Mouse (Mus musculus): ENCODE results near the gene Tmem175.
"Not testable (repeated sequence)": the region's sequence is repeated elsewhere in the genome, so short reads cannot be mapped to it uniquely, and the experiment has no call there.

Gene Tmem175

DNA sequence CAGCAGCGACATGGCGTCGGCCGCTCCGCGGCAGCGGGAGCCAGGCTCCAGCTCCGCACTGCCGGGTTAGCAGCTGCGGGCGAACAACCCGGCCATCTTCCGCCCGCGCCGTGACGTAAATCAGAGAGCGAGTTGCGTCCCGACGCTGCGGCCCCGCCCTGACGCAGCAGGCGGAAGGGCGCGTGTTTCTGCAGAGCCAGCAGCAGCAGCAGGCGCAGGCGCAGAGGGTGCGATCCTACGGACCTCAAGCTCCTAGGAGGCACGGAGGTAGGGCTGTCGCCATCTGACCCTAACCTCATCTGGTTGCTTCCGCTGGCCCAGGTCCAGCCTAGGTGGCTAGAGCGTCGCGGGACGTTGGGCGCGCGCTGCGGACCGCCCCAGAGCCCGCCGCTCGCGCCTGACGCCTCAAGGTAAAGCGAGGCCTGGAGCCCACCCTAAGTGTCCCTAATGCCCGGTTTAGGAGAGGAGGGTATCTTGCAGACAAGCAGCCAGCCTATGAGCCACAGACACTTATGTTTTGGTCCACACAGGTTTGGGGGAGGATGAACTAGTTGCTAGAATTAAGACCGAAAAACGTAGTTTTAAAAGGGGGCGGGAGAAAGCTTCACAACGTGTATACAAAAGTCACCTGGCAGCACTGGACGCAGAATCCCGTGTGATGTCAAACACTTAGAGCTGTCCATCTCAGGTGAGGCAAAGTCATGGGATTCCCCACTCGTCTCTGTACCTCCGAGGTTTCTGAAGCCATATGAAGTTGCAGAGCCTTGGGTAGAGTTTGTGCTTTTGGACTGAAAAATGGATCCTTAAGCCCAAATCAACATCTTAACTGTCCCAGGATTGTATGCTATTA is at the start of gene Tmem175, which contains the start of gene Gak:
Gene Tmem175, plus strand, starts transcription at position 137 of the 850 bp plus-strand sequence.
Gene Gak, minus strand, starts transcription at position 122 of the 850 bp plus-strand sequence.
- peak; percentile 95 for DNase-seq (ENCODE audit: low read depth, low spot score)

DNA sequence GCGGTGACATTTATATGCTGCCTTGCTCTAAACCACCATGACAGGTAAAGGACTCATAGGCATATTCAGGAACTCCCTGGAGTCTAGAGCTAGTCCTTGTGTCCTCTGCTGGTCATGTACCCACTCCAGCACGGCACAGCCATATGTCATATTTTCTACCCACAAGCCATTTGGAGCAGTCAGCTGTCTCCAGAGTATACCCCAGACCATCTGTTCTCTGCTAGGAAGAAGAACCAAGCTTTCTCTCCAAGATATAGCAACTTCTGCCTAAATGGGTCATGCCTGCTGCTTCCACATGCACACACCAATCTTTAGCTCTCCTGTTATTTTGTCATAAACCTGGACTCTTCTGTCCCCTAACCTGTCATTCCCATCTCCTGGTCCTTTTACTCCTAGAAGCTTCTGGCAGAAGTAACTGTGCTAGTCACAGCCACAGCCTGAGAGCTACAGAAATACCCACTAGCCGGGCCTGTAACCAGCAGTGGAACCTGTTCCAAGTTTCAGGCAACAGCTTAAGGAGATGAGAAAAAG is 48.1 kb upstream of the Tmem175 start:
- no peak for DNase-seq (ENCODE audit: low read depth, low spot score)

DNA sequence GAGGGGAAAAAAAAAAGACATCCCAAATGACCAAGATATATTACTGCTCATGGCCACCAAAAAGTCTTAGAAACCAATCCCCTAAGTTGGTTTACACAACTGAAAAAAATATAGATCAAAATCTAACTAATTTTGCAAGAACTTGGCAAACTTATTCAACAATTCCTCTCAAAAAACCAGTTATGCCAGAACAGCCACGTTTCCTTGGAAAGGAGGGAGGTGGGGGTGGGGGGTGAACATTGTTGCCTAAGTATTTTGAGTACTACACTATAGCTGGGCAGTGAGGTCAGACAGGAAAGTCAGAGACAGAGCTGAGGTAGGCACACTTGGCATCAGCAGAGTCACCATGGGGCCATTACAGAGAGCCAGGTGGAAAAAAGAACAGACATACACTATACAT is 29.6 kb upstream of the Tmem175 start:
- DNase-seq (ENCODE audit: low read depth, low spot score) = no peak

DNA sequence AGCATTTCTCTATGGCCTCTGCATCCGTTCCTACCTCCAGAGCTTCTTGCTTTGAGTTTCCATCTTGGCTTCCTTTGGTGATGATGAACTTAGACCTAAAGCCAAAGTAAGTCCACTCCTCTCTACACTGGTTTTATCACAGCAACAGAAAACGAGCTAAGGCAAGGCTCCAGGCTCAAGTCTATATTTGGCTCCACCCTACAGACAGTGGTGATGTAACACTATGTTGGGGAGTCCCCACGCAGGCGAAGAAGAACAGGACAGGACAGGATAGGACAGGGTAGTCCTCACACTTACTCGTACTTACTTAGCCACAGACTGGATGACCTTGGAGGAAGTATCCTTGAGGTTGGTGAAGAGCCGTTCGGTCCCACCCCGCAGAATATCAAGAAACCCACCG is 27.0 kb upstream of the Tmem175 start:
- DNase-seq (ENCODE audit: low read depth, low spot score) = no peak

DNA sequence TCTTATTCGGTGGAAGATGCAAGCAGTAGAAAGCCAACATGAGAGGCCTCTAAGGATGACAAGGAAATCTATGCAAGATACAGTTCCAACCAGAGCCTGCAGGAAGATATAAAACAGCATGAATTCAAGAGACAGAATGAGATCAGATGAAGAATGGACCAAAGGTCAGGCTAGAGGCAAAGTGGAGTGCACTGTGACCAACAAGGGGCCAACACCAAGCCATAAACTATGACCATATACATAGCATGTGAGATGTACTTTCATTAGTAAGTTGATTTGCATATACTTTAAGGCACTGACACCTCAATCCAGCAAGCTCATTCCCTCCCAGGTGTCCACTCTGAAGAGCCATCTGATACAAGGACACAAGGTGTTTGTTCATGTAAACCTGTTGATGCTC is 19.1 kb upstream of the Tmem175 start:
- DNase-seq (ENCODE audit: low read depth, low spot score) = no peak

DNA sequence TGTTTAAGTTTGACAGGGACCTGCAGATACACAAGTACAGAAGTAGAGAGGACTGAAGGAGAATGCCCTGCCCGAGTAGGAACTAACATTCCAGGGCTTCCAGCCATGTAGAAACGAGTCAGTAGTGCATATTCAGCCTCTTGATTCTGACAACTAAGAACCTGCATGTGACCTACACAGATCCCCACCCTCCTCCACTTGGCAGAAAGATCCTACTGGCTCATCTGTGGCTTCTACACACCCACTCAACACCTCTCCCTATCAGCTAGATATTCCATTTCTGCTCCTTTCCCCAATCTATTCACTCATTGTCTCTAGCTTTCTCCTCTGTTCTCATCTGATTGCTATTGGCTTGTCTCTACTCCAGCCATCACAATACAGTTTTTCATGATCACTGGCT is 7.7 kb upstream of the Tmem175 start:
- DNase-seq (ENCODE audit: low read depth, low spot score) = no peak

DNA sequence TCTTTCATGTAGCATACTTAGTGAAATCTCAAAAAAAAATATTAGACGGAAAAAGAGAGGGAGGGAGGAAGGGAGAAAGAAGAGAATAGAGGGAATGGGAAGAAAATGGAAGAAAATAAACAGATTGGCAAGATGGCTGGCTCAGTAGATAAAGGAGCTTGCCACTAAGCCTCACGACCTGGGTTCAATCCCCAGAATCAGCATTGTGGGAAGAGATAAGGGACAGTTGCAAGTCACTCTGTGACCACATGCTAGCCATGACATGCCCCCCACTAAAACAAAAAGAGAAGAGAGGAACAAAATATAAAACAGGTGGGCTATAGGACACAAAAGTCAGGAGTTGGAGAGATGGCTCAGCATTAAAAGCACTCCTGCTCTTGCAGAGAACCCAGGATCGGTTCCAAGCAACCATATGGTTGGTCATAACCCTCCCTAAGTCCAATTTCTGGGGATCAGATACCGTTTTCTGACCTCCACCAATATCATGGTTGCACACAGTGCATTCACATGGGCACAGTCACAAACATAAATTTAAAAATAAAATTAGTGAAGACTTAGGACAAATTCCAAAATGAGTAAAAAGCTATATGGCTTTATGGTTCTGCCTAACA is 3.4 kb upstream of the Tmem175 start:
- DNase-seq (ENCODE audit: low read depth, low spot score) = no peak

DNA sequence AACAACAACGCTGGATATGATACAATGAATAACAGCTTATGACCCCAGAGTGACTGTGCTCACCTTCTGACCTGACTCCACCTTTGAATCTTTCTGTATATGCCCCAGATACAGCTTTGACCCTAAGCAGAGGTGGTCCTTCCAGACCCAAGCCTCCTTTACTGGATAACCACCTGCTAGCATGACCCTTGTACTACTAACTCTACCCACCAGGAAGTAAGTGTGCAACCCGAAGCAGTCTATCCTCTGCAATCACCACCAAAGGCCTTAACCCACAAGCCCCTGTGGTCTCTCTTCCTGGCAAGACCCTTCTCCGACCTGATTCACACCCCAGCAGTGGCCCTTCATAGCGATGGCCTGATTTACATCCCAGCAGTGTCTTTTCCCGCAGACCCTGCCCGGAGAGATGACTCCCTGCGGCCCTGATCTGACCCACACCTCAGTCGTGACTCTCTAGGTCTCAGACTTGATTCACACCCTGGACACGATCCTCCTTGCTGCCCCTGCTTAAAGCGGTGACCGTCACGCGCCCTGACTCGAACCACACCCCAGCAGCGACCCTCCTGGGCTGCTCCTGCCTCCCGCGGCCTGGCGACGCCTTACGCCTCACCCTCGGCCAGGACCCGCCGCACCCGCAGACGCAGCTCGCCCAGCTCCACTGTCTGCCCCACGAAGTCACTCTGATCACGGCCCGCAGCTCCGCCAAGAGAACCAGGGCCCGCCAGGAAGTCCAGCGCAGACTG is 508 bp upstream of the Tmem175 start:
- DNase-seq (ENCODE audit: low read depth, low spot score) = no peak

DNA sequence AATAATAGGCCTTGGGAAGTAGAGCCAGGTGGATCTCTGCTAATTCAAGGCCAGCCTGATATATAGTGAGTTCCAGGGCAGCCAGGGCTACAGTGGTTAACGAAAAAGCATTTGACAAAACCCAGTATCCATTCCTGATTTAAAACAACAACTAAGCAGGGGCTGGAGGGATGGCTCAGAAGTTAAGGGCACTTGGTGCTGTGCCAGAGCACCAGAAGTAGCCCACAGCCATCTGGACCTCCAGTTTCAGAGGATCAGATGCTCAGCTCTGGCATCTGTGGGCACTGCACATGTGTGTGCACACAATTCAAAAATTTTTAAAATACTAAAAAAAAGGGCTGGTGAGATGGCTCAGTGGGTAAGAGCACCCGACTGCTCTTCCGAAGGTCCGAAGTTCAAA is 4.1 kb downstream of the Tmem175 start:
- no peak for DNase-seq (ENCODE audit: low read depth, low spot score)

DNA sequence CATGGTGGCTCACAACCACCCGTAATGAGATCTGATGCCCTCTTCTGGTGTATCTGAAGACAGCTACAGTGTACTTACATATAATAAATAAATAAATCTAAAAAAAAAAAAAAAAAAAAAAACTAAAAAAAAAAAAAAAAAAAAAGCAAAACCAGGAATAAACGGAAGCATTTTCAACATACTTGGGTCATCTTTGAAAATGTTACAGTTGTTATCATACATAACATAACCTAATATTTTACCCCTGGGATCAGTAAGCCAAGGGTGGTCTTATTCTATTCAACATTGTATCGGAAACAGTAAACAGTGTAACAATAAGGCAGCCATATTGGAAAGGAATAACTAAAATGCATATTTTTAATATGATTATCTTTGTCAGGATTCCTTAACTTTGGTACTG is 4.5 kb downstream of the Tmem175 start:
- not testable (repeated sequence) for DNase-seq (ENCODE audit: low read depth, low spot score)

DNA sequence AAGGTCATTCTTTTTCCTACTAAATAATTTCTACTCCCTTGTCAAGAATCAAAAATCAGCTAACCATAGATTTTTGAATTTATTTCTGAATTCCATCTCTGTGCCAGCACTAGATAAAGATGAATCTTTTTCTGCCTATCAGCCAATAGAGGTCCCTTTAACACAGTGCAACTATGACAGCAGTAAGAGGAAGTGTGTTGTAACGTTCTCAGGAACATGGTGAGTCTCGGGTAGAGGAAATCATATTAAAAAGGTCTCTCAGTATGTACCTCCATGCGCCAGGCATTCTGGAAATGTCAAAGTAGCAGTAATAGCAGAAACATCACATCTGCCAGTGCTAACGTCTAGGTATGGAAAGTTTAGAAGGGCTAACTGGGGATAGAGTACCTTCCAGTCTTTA is 6.6 kb downstream of the Tmem175 start:
- no peak for DNase-seq (ENCODE audit: low read depth, low spot score)

DNA sequence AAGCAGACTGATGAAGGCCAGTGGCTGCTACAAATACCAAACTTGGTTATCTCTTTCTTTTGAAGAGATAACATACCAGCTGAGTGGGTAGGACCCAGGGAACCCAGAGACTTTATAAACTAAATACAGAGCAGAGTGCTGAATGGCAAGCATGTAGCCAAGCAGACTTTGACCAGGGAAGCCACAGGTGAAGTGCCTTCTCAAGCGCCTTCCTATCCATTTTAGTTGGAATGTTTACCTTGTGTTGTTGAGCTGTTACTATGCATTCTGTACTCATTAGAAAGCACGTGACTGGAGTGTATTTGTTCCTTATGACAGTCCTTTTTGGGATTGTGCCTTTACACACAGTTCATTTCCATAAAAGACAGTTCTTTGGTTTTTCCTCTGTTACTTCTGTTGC is 14.1 kb downstream of the Tmem175 start:
- DNase-seq (ENCODE audit: low read depth, low spot score) = no peak

DNA sequence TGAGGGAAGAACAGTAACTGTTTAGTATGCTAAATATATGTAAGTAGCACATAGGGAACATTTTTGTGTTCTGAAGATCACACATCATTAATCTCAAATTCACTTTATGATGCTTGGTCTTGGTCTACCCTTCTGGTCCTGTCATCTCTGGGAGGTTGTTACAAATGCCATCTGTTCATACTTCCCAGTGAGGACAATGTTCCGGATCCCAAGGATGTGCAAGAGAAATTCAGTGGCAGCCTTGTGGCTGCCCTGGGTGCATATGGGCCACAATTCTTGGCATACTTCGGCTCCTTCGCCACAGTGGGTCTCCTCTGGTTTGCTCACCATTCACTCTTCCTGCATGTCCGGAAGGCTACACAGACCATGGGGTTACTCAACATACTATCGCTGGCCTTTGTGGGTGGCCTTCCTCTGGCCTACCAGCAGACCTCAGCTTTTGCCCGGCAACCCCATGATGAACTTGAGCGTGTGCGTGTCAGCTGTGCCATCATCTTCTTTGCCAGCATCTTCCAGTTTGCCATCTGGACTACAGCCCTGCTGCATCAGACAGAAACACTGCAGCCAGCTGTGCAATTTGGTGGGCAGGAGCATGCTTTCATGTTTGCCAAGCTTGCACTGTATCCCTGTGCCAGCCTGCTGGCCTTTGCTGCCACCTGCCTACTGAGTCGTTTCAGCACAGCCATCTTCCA is 16.2 kb downstream of the Tmem175 start:
- DNase-seq (ENCODE audit: low read depth, low spot score) = peak; percentile 48

DNA sequence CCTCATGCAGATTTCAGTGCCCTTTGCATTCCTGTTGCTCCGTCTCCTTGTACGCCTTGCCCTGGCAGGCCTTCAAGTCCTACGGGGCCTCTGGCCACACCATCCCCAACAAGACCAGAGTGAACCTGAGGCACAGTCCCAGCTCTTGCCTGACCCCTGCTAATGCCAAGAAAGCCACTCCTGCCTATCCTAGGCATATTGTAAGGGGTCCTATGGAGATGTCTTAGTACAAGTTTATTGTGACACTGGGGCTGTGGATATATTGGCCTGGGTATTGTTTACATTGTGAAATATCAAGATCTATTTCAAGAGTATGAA is 16.7 kb downstream of the Tmem175 start:
- DNase-seq (ENCODE audit: low read depth, low spot score) = no peak

DNA sequence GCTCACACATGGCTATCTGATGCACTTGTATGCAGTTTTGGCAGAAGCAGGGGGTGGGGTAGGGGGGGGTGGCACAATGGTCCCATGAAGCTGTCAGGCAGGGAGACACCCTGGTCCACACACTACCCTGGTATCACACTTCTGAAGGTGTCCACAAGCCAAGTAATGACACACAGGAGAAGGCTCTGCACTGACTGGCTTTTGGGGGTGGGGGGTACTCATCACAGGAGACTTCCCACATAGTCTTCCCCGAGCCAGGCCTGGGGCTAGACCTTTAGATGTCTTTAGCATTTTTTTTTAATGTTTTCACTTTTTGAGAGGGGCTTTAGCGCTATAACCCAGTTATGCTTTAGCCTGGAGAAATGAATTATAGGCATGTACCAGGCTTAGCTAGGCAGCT is 17.7 kb downstream of the Tmem175 start:
- no peak for DNase-seq (ENCODE audit: low read depth, low spot score)

DNA sequence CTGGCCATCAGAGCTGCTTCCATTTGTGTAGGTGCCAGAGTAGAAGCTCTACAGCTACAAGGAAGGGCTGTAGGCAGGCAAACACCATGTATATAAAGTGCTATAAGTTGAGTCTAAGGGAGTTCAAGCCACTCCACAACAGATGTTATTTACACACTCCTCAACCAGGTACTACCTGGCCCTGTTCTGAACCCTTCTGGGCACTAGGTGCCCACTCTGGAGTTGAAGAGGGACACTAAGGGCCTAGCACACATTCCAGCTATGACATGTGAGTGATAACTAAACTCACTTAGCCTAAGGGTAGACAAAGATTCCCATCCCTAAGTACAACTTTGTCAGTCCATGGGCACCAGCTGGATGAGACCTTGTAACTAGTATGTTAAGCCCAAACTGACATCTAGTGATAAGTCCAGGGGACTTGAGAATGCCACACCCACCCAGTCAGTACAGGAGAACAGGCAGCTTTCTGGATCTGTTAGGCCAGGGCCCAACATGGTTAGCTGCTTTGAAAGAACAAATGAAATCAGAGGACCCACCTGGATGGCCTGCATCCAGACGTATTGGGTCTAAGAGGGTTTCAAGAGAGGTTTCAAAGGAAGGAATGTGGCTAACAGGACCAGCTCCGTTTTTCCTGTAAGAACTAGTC is 18.4 kb downstream of the Tmem175 start:
- no peak for DNase-seq (ENCODE audit: low read depth, low spot score)

DNA sequence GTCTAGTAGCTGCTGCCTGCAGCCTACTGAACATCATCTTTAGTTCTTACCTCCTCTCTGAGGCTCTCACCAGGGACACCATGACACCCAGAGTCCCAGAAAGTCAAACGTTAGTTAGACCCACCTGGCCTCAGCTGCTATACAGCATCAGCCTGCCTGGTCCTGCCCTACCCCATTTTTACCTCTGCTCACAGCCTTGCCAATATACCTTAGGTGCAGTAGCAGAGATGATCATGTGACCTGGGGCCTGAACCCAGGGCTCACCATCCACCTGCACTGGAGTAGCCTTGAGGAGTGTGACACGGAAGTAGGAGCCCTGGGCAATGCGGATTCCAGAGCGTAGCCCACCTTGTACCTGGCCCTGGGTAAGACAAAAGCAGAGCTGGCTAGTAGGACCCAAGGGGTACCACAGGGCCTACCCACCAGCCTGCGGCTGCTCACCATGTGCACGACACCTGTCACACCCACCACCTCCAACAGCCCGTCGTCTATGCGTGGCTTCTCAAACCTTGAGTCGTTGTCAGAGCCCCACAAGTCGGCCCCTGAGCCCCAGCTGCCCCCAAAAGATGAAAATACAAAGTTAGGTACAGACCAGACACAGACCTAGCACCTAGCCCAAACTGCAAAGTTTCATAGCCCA is 19.5 kb downstream of the Tmem175 start:
- no peak for DNase-seq (ENCODE audit: low read depth, low spot score)

DNA sequence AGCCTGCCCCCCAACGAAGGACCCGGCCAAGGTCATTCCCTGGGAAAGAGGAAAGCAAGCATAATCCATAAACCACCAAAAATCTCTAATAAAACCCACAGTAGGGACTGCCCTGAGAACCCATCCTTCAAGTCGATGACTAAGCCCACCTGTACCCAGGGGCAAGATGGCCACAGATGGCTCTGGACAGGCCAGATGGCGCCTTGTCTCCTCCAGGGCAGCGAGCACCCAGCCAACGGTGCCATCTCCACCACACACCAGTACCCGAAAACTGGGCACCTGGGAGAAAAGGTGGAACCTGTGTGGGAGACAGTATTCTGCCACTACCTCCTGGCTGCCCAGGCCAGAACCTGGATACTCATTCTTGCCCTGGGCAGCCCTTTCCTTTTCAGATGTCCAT is 20.8 kb downstream of the Tmem175 start:
- DNase-seq (ENCODE audit: low read depth, low spot score) = no peak

DNA sequence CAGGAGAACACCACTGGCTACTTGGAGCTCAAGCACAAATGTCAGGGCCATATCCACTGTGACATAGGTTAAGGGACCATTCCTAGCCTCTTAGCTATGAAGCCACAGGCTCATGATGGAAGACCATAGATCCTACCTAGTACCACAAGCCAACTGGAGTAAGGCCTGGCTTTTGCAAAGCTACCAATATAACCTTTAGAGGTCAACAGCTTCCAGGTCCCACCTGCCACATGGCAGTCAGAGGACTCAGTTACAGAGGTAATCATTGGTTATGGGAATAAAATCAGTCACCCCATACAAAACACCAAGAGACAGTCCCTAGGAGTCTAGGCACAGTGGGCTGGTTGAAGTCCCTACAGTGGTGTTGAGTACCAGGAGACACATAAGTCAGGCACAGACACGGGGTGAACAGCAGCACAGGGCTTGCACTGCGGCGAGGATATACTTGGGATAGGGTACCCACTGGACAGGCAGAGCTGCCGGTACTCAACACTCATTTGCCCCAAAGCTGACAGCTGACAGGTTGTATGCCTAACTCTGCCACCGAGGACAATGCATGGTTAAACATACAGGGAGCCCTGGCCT is 21.7 kb downstream of the Tmem175 start:
- no peak for DNase-seq (ENCODE audit: low read depth, low spot score)

DNA sequence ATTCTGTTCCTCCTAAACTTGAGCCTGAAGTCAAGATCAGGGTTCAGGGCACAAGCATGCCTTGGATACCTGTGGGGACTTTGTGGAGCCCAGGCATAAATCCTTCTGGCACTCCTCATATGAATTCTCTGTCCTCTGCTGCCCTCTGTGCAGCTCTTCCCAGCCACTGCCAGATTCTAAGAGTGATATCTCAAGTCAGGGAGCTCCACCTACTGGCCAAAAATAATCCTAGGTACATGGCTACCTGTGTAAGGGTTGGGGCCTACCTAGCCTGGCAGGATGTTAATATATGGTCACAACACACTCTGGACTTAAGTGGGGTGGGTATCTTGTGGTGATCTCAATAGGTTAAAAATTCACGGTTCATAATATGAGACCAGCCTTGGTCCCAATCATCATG is 22.3 kb downstream of the Tmem175 start:
- DNase-seq (ENCODE audit: low read depth, low spot score) = peak; percentile 46
